Mouse (Mus musculus) lung, embryonic 15.5 days (tissue): ENCODE measurements at regions not wholly inside any gene's neighbourhood (a gene's known extent, or its start where the extent isn't known, plus 50 kb on each side); places are given as distances from the start of the nearest gene placed in this dataset.

ENCODE experiments used
- ATAC-seq: fragments of 200-750 bp; cut with Nextera tagmentation; 2 replicates; pipeline ENCODE4 v1.8.0; 2017; ENCODE audit warnings: moderate number of reproducible peaks, borderline replicate concordance; ENCODE audit not compliant: low FRiP score, low TSS enrichment; ENCODE audit errors: extremely low read depth
- H3K27ac ChIP-seq: fragments of 300-500 bp; sonication (generic); 2 replicates; pipeline ENCODE4 v1.5.1; 2015; ENCODE audit warnings: moderate library complexity, mild to moderate bottlenecking, inconsistent platforms
- H3K27me3 ChIP-seq: fragments of 300-500 bp; sonication (generic); 2 replicates; pipeline ENCODE4 v1.6.1; 2015; ENCODE audit warnings: inconsistent platforms
- H3K36me3 ChIP-seq: fragments of 300-500 bp; sonication (generic); 2 replicates; pipeline ENCODE4 v1.6.1; 2015; ENCODE audit warnings: inconsistent platforms
- H3K4me1 ChIP-seq: fragments of 300-500 bp; sonication (generic); 2 replicates; pipeline ENCODE4 v1.6.1; 2015; ENCODE audit warnings: inconsistent platforms
- H3K4me2 ChIP-seq: fragments of 300-500 bp; sonication (generic); 2 replicates; pipeline ENCODE4 v1.6.1; 2015; ENCODE audit warnings: inconsistent platforms, mild to moderate bottlenecking, moderate library complexity
- H3K4me3 ChIP-seq: fragments of 300-500 bp; sonication (generic); 2 replicates; pipeline ENCODE4 v1.5.1; 2015; ENCODE audit warnings: mild to moderate bottlenecking, inconsistent platforms
- H3K9ac ChIP-seq: fragments of 300-500 bp; sonication (generic); 2 replicates; pipeline ENCODE4 v1.6.1; 2015; ENCODE audit warnings: inconsistent platforms
- H3K9me3 ChIP-seq: fragments of 300-500 bp; sonication (generic); 2 replicates; pipeline ENCODE4 v1.6.1; 2016; ENCODE audit warnings: inconsistent platforms
- WGBS: fragments of 180-500 bp; shearing (Covaris S2); methylation state at CpG from one replicate; pipeline ENCODE4 v1.1.7; 2015; 5-methylcytosine and 5-hydroxymethylcytosine counted together

GRCm38 (mm10) chr1:51678290-51678928 lies 200.2 kb upstream of the Nabp1 start:
- H3K27ac ChIP-seq: no peak overlapping the region
- no peak overlapping the region for H3K9ac ChIP-seq
- no peaks in the 10 kb centered on the region for H3K9me3 ChIP-seq
- 41% methylated on average over 6 of the region's 6 CpGs for WGBS
- no peaks in the 10 kb centered on the region for H3K36me3 ChIP-seq
- H3K27me3 ChIP-seq: no peaks in the 10 kb centered on the region
- H3K4me3 ChIP-seq: no peak overlapping the region
- H3K4me1 ChIP-seq: no peaks in the 10 kb centered on the region
- H3K4me2 ChIP-seq: no peak overlapping the region
- ATAC-seq: no peak

- no peak overlapping the region for H3K9ac ChIP-seq
- H3K36me3 ChIP-seq: no peaks in the 10 kb centered on the region
- no peaks in the 10 kb centered on the region for H3K27me3 ChIP-seq
- no peaks in the 10 kb centered on the region for H3K9me3 ChIP-seq
- H3K4me2 ChIP-seq: no peak overlapping the region
- no peak overlapping the region for H3K27ac ChIP-seq
- ATAC-seq: no peak
- WGBS: 45% methylated on average over 5 of the region's 5 CpGs
- H3K4me1 ChIP-seq: no peaks in the 10 kb centered on the region
- H3K4me3 ChIP-seq: no peak overlapping the region
These were observed 199.6 kb upstream of the Nabp1 start for GRCm38 (mm10) chr1:51677802-51678201.

GRCm38 (mm10) chr1:51671691-51672090 lies 193.5 kb upstream of the Nabp1 start:
- H3K9ac ChIP-seq: no peak overlapping the region
- no peaks in the 10 kb centered on the region for H3K4me1 ChIP-seq
- no peak overlapping the region for H3K27ac ChIP-seq
- no peaks in the 10 kb centered on the region for H3K9me3 ChIP-seq
- no peak for ATAC-seq
- H3K4me2 ChIP-seq: no peak overlapping the region
- H3K4me3 ChIP-seq: no peak overlapping the region
- H3K36me3 ChIP-seq: no peaks in the 10 kb centered on the region
- 67% methylated on average over 1 of the region's 1 CpGs for WGBS
- no peaks in the 10 kb centered on the region for H3K27me3 ChIP-seq

GRCm38 (mm10) chr1:51671287-51671686 lies 193.1 kb upstream of the Nabp1 start:
- H3K9me3 ChIP-seq: no peaks in the 10 kb centered on the region
- no peak for ATAC-seq
- no peak overlapping the region for H3K9ac ChIP-seq
- no peak overlapping the region for H3K4me3 ChIP-seq
- no peak overlapping the region for H3K4me2 ChIP-seq
- H3K27me3 ChIP-seq: no peaks in the 10 kb centered on the region
- 38% methylated on average over 3 of the region's 3 CpGs for WGBS
- no peaks in the 10 kb centered on the region for H3K36me3 ChIP-seq
- no peak overlapping the region for H3K27ac ChIP-seq
- H3K4me1 ChIP-seq: no peaks in the 10 kb centered on the region

GRCm38 (mm10) chr1:51670009-51670408 lies 191.8 kb upstream of the Nabp1 start:
- Histone ChIP-seq H3K9me3 (no peaks in the 10 kb centered on the region), H3K4me2 (no peak overlapping the region), H3K27me3 (no peaks in the 10 kb centered on the region), H3K36me3 (no peaks in the 10 kb centered on the region), H3K9ac (no peak overlapping the region), H3K4me1 (no peaks in the 10 kb centered on the region), H3K4me3 (no peak overlapping the region), H3K27ac (no peak overlapping the region)
- ATAC-seq: no peak
- 54% methylated on average over 3 of the region's 3 CpGs for WGBS

GRCm38 (mm10) chr1:51668881-51669280 lies 190.7 kb upstream of the Nabp1 start:
- Histone ChIP-seq H3K4me2 (no peak overlapping the region), H3K4me3 (no peak overlapping the region), H3K27ac (no peak overlapping the region), H3K4me1 (no peaks in the 10 kb centered on the region), H3K9ac (no peak overlapping the region), H3K36me3 (no peaks in the 10 kb centered on the region), H3K9me3 (no peaks in the 10 kb centered on the region), H3K27me3 (no peaks in the 10 kb centered on the region)
- no peak for ATAC-seq

- no peak overlapping the region for H3K27ac ChIP-seq
- H3K27me3 ChIP-seq: no peaks in the 10 kb centered on the region
- 84% methylated on average over 1 of the region's 1 CpGs for WGBS
- no peaks in the 10 kb centered on the region for H3K9me3 ChIP-seq
- H3K36me3 ChIP-seq: no peaks in the 10 kb centered on the region
- ATAC-seq: no peak
- no peaks in the 10 kb centered on the region for H3K4me1 ChIP-seq
- no peak overlapping the region for H3K4me2 ChIP-seq
- no peak overlapping the region for H3K9ac ChIP-seq
- no peak overlapping the region for H3K4me3 ChIP-seq
These were observed 182.3 kb upstream of the Nabp1 start for GRCm38 (mm10) chr1:51660531-51660930.

- WGBS: 72% methylated on average over 4 of the region's 4 CpGs
- no peak overlapping the region for H3K9ac ChIP-seq
These were observed 179.0 kb upstream of the Nabp1 start for GRCm38 (mm10) chr1:51657203-51657602.

GRCm38 (mm10) chr1:51650653-51650995 lies 172.4 kb upstream of the Nabp1 start:
- H3K4me3 ChIP-seq: no peak overlapping the region
- 16% methylated on average over 3 of the region's 3 CpGs for WGBS
- peak; percentile 92 for ATAC-seq
- no peaks in the 10 kb centered on the region for H3K27me3 ChIP-seq
- H3K9ac ChIP-seq: no peak overlapping the region
- no peaks in the 10 kb centered on the region for H3K36me3 ChIP-seq
- peaks cover 11% of the 10 kb centered on the region for H3K4me1 ChIP-seq
- H3K27ac ChIP-seq: no peak overlapping the region
- H3K9me3 ChIP-seq: no peaks in the 10 kb centered on the region
- H3K4me2 ChIP-seq: no peak overlapping the region

More at GRCm38 (mm10) chr1:51657203-51657602, 179.0 kb upstream of the Nabp1 start:
- H3K9me3 ChIP-seq: no peaks in the 10 kb centered on the region
- H3K27me3 ChIP-seq: no peaks in the 10 kb centered on the region
- H3K4me2 ChIP-seq: no peak overlapping the region
- H3K4me3 ChIP-seq: no peak overlapping the region
- H3K27ac ChIP-seq: no peak overlapping the region
- no peaks in the 10 kb centered on the region for H3K36me3 ChIP-seq
- ATAC-seq: no peak
- no peaks in the 10 kb centered on the region for H3K4me1 ChIP-seq

- no peak overlapping the region for H3K9ac ChIP-seq
- H3K27ac ChIP-seq: no peak overlapping the region
- H3K27me3 ChIP-seq: no peaks in the 10 kb centered on the region
- H3K9me3 ChIP-seq: no peaks in the 10 kb centered on the region
- H3K36me3 ChIP-seq: no peaks in the 10 kb centered on the region
- WGBS: 30% methylated on average over 4 of the region's 4 CpGs
- no peak overlapping the region for H3K4me3 ChIP-seq
- peaks cover 11% of the 10 kb centered on the region for H3K4me1 ChIP-seq
- peak; percentile 80; the same call in 1 of the 2 replicates for ATAC-seq
- no peak overlapping the region for H3K4me2 ChIP-seq
These were observed 171.9 kb upstream of the Nabp1 start for GRCm38 (mm10) chr1:51649963-51650652.

- H3K9ac ChIP-seq: no peak overlapping the region
- no peaks in the 10 kb centered on the region for H3K9me3 ChIP-seq
- H3K4me2 ChIP-seq: no peak overlapping the region
- H3K27ac ChIP-seq: no peak overlapping the region
- H3K27me3 ChIP-seq: no peaks in the 10 kb centered on the region
- H3K36me3 ChIP-seq: no peaks in the 10 kb centered on the region
- ATAC-seq: no peak
- 50% methylated on average over 2 of the region's 2 CpGs for WGBS
- peaks cover 17% of the 10 kb centered on the region for H3K4me1 ChIP-seq
- H3K4me3 ChIP-seq: no peak overlapping the region
These were observed 169.7 kb upstream of the Nabp1 start for GRCm38 (mm10) chr1:51647955-51648354.

GRCm38 (mm10) chr1:51644399-51644798 lies 166.2 kb upstream of the Nabp1 start:
- H3K4me1 ChIP-seq: peaks cover 11% of the 10 kb centered on the region
- ATAC-seq: no peak
- no peaks in the 10 kb centered on the region for H3K36me3 ChIP-seq
- no peak overlapping the region for H3K9ac ChIP-seq
- 20% methylated on average over 2 of the region's 2 CpGs for WGBS
- H3K9me3 ChIP-seq: no peaks in the 10 kb centered on the region
- no peak overlapping the region for H3K4me3 ChIP-seq
- no peak overlapping the region for H3K4me2 ChIP-seq
- H3K27ac ChIP-seq: no peak overlapping the region
- H3K27me3 ChIP-seq: no peaks in the 10 kb centered on the region
